Mouse (Mus musculus) embryonic facial prominence, embryonic 12.5 days (tissue): ENCODE data around the gene Krt79. TPM values are rescaled to one million over a fixed set of nuclear protein-coding genes. Genes with fewer than 3 reads are reported as not detected.

Source experiments
- microRNA-seq: library from miRNA; unstranded; fragments of <30 nt; microRNA quantifications from one replicate; pipeline ENCODE4, GENCODE M21; 2017
- polyA plus RNA-seq: library from polyadenylated mRNA; unstranded; fragments of >200 nt; fragmentation: Nextera tagmentation; extraction: Ambion mirVana; gene quantifications from 2 replicates; pipeline ENCODE4 v1.2.1, GENCODE M21; 2016

The Krt79 gene
- polyA plus RNA-seq, 1 experiment from 2014 or later, result 0.28 TPM

Small RNA genes within 50 kb of the gene (microRNA-seq; reads per million reads assigned to microRNA genes)
- gene Gm44356, result not detected

Other genes with a start within 250 kb of the Krt79 start
- gene Krt6a, start 246.0 kb downstream of the Krt79 start, polyA plus RNA-seq, result 1.4 and 1.6 TPM in 2 replicates
- gene Krt5, start 227.4 kb downstream of the Krt79 start, polyA plus RNA-seq, result 73.2 and 80.6 TPM in 2 replicates
- not detected in 2 replicates for gene Krt71, start 197.2 kb downstream of the Krt79 start, polyA plus RNA-seq
- gene Krt72, start 153.9 kb downstream of the Krt79 start, polyA plus RNA-seq, result not detected in 2 replicates
- gene Krt73, start 138.0 kb downstream of the Krt79 start, polyA plus RNA-seq, result 0.08 TPM in 1 of 2 replicates, not detected in the other
- not detected in 2 replicates for gene Krt2, start 122.2 kb downstream of the Krt79 start, polyA plus RNA-seq
- 2.4 and 3.4 TPM in 2 replicates for gene Krt1, start 89.5 kb downstream of the Krt79 start, polyA plus RNA-seq
- gene Krt77, start 70.6 kb downstream of the Krt79 start, polyA plus RNA-seq, result 0.08 TPM in 1 of 2 replicates, not detected in the other
- gene Krt76, start 47.4 kb downstream of the Krt79 start, polyA plus RNA-seq, result not detected in 2 replicates
- gene Krt4, start 15.6 kb downstream of the Krt79 start, polyA plus RNA-seq, result 0.20 and 0.68 TPM in 2 replicates
- gene Krt78, start 14.0 kb upstream of the Krt79 start, polyA plus RNA-seq, result 0.13 TPM in 1 of 2 replicates, not detected in the other
- 45.6 and 56.5 TPM in 2 replicates for gene Krt8, start 64.2 kb upstream of the Krt79 start, polyA plus RNA-seq
- gene Krt18, start 87.9 kb upstream of the Krt79 start, polyA plus RNA-seq, result 47.5 and 50.6 TPM in 2 replicates
- 113 and 120 TPM in 2 replicates for gene Eif4b, start 133.4 kb upstream of the Krt79 start, polyA plus RNA-seq
- 29.6 and 34.0 TPM in 2 replicates for gene Tns2, start 160.1 kb upstream of the Krt79 start, polyA plus RNA-seq
- 15.6 and 15.7 TPM in 2 replicates for gene Spryd3, start 195.9 kb upstream of the Krt79 start, polyA plus RNA-seq
- 0.92 and 1.2 TPM in 2 replicates for gene Igfbp6, start 204.0 kb upstream of the Krt79 start, polyA plus RNA-seq
- 0.13 and 0.17 TPM in 2 replicates for gene Soat2, start 210.2 kb upstream of the Krt79 start, polyA plus RNA-seq